Mouse (Mus musculus) kidney, embryonic 15.5 days (tissue): ENCODE data around the gene Sppl2b. TPM values are rescaled to one million over a fixed set of nuclear protein-coding genes. Genes with fewer than 3 reads are reported as not detected.

Experiments used
- ATAC-seq: fragments of 200-750 bp; cut with Nextera tagmentation; replicated peaks from 2 replicates; pipeline ENCODE4 v1.8.0; 2017; ENCODE audit warnings: moderate TSS enrichment; ENCODE audit not compliant: low FRiP score
- H3K27ac ChIP-seq: fragments of 300-500 bp; sonication (generic); 2 replicates; pipeline ENCODE4 v1.5.1; 2015; ENCODE audit warnings: mild to moderate bottlenecking, inconsistent platforms
- H3K27me3 ChIP-seq: fragments of 300-500 bp; sonication (generic); 2 replicates; pipeline ENCODE4 v1.6.1; 2015; ENCODE audit warnings: inconsistent platforms
- H3K36me3 ChIP-seq: fragments of 300-500 bp; sonication (generic); 2 replicates; pipeline ENCODE4 v1.6.1; 2015; ENCODE audit warnings: inconsistent platforms
- H3K4me1 ChIP-seq: fragments of 300-500 bp; sonication (generic); 2 replicates; pipeline ENCODE4 v1.6.1; 2015; ENCODE audit warnings: inconsistent platforms
- H3K4me2 ChIP-seq: fragments of 300-500 bp; sonication (generic); 2 replicates; pipeline ENCODE4 v1.6.1; 2015; ENCODE audit warnings: moderate library complexity, mild to moderate bottlenecking, inconsistent platforms
- H3K4me3 ChIP-seq: fragments of 300-500 bp; sonication (generic); replicated peaks from 2 replicates; pipeline ENCODE4 v1.5.1; 2015; ENCODE audit warnings: mild to moderate bottlenecking, inconsistent platforms
- H3K9ac ChIP-seq: fragments of 300-500 bp; sonication (generic); 2 replicates; pipeline ENCODE4 v1.6.1; 2015; ENCODE audit warnings: mild to moderate bottlenecking, inconsistent platforms
- H3K9me3 ChIP-seq: fragments of 300-500 bp; sonication (generic); replicated peaks from 2 replicates; pipeline ENCODE4 v1.6.1; 2016; ENCODE audit warnings: inconsistent platforms
- WGBS: fragments of 180-500 bp; shearing (Covaris S2); methylation state at CpG from one replicate; pipeline ENCODE4 v1.1.7; 2015; ENCODE audit warnings: mixed read lengths; 5-methylcytosine and 5-hydroxymethylcytosine counted together
- polyA plus RNA-seq: library from polyadenylated mRNA; unstranded; fragments of >200 nt; fragmentation: Nextera tagmentation; extraction: Ambion mirVana; gene quantifications from 2 replicates; pipeline ENCODE4 v1.2.1, GENCODE M21; 2015

Sppl2b gene
- polyA plus RNA-seq, 1 experiment from 2014 or later = 48.1 TPM

DNA sequence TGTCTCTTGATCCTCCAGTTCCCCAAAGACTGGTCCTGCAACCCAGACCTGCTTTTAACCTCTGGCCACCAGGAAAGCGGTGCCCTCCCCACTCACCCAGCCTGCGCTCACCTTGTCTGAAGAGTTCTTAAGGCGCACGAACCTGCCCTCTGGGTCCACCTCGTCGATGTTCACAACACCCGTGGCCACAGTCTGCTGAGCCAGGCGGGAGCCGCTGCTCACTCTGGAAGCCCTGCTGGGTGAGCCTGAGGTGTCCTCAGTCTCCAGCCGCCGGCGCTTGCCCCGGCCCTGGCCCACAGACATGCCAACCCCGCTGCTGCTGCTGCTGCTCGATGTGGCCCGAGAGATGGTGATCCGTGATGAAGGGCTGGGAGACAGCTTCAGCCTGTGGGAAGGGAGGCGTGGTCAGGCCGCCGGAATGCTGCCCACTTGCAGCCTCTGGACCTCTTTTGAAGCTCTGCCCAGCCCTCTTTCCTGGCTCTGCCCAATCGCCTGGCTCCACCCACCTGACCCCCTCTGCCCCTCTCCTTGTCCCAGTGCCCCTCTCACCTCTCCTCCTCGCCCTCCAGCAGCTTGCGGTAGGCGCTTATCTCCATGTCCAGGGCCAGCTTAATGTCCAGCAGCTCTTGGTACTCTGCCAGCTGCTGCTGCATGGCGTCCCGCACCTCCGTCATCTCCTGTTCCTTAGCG, 49.1 kb downstream of the Sppl2b start:
- no peak overlapping the region for H3K4me3 ChIP-seq
- no peak overlapping the region for H3K9ac ChIP-seq
- ATAC-seq = no peak
- WGBS = 85% methylated on average over 28 of the region's 28 CpGs
- peaks cover 76% of the 10 kb centered on the region for H3K36me3 ChIP-seq
- H3K4me2 ChIP-seq = no peak overlapping the region
- H3K9me3 ChIP-seq = no peaks in the 10 kb centered on the region
- no peak overlapping the region for H3K27ac ChIP-seq
- peaks cover 17% of the 10 kb centered on the region for H3K4me1 ChIP-seq
- H3K27me3 ChIP-seq = no peaks in the 10 kb centered on the region

DNA sequence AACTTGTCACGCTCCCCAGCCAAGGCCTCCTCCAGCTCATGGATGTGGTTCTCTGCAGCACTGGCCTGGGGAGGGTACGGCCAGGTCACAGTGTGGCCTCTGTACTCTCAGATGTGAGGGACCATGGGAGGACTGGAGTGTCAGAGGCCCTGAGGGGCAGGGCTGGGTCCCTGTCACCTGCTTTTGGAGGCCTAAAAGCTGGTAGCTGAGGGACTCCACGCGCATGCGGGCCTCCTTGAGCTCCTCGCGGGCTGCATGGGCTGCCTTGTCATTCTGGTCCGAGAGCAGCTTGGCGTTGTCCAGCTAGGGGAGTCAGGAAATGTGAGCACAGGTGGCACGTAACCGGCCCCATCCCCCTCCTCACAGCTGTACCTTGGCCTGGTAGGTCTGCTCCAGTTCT, 49.6 kb downstream of the Sppl2b start:
- H3K27me3 ChIP-seq = no peaks in the 10 kb centered on the region
- ATAC-seq = no peak
- H3K4me3 ChIP-seq = no peak overlapping the region
- peaks cover 12% of the 10 kb centered on the region for H3K4me1 ChIP-seq
- H3K9ac ChIP-seq = no peak overlapping the region
- no peak overlapping the region for H3K4me2 ChIP-seq
- WGBS = 90% methylated on average over 11 of the region's 11 CpGs
- no peak overlapping the region for H3K27ac ChIP-seq
- H3K36me3 ChIP-seq = peaks cover 80% of the 10 kb centered on the region
- no peaks in the 10 kb centered on the region for H3K9me3 ChIP-seq

GRCm38 (mm10) chr10:80909375-80910162, 54.5 kb downstream of the Sppl2b start:
- Histone ChIP-seq H3K4me3 (no peak overlapping the region), H3K9ac (no peak overlapping the region), H3K36me3 (peaks cover 93% of the 10 kb centered on the region), H3K4me2 (no peak overlapping the region), H3K4me1 (no peaks in the 10 kb centered on the region), H3K27me3 (no peaks in the 10 kb centered on the region), H3K9me3 (no peaks in the 10 kb centered on the region), H3K27ac (no peak overlapping the region)
- ATAC-seq = no peak
- WGBS = 94% methylated on average over 22 of the region's 22 CpGs

DNA sequence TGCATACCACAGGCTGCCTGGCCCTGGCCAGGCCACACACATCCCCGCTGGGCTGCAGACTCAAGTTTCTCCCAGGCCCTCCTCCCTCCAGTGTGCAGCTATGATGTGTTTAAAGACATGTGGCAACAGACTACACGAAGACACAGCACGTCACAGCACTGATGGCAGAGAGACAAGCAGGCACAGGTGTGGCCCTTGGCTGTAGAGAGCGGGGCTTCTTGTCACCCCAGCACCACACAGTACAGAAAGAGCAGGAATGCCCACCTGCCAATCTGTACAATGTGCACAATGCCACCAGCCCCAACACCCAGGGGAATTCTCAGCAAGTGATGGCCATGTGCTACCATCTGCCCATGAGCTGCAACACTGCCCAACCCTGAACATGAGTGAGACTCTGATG, 56.3 kb downstream of the Sppl2b start:
- Histone ChIP-seq H3K4me2 (no peak overlapping the region), H3K4me3 (no peak overlapping the region), H3K9ac (no peak overlapping the region), H3K27ac (no peak overlapping the region), H3K36me3 (peaks cover 85% of the 10 kb centered on the region), H3K27me3 (no peaks in the 10 kb centered on the region), H3K4me1 (peaks cover 5% of the 10 kb centered on the region), H3K9me3 (no peaks in the 10 kb centered on the region)
- 96% methylated on average over 4 of the region's 4 CpGs for WGBS
- ATAC-seq = no peak

DNA sequence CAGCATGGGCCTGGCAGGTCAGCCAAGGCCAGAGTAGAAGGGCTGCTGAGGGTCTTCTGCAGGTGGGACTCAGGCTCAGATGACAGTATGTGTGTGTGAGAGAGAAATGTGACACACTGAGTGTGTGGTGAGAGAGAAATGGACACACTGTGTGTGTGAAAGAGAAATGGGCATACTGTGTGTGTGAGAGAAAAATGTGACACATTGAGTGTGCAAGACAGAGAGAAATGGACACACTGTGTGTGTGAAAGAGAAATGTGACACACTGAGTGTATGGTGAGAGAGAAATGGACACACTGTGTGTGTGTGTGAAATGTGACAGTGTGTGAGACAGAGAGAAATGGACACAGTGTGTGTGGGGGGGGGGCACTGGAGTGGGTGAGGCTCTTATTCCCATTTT, 56.8 kb downstream of the Sppl2b start:
- Histone ChIP-seq H3K9ac (no peak overlapping the region), H3K4me2 (no peak overlapping the region), H3K27ac (no peak overlapping the region), H3K36me3 (peaks cover 83% of the 10 kb centered on the region), H3K4me3 (no peak overlapping the region), H3K27me3 (no peaks in the 10 kb centered on the region), H3K4me1 (peaks cover 10% of the 10 kb centered on the region), H3K9me3 (no peaks in the 10 kb centered on the region)
- ATAC-seq = no peak

- H3K27ac ChIP-seq = no peak overlapping the region
- no peaks in the 10 kb centered on the region for H3K27me3 ChIP-seq
- no peak for ATAC-seq
- no peak overlapping the region for H3K4me2 ChIP-seq
- H3K36me3 ChIP-seq = peaks cover 68% of the 10 kb centered on the region
- no peaks in the 10 kb centered on the region for H3K9me3 ChIP-seq
- no peak overlapping the region for H3K4me3 ChIP-seq
- 78% methylated on average over 7 of the region's 8 CpGs for whole genome bisulfite sequencing
- no peak overlapping the region for H3K9ac ChIP-seq
- H3K4me1 ChIP-seq = peaks cover 20% of the 10 kb centered on the region
These were observed 58.4 kb downstream of the Sppl2b start for GRCm38 (mm10) chr10:80913364-80914011.

GRCm38 (mm10) chr10:80914253-80914656, 59.2 kb downstream of the Sppl2b start:
- ATAC-seq = no peak
- Histone ChIP-seq H3K9ac (no peak overlapping the region), H3K27ac (no peak overlapping the region), H3K4me1 (peaks cover 22% of the 10 kb centered on the region), H3K4me2 (no peak overlapping the region), H3K9me3 (no peaks in the 10 kb centered on the region), H3K27me3 (no peaks in the 10 kb centered on the region), H3K4me3 (no peak overlapping the region), H3K36me3 (peaks cover 60% of the 10 kb centered on the region)
- WGBS = 91% methylated on average over 5 of the region's 5 CpGs

GRCm38 (mm10) chr10:80915260-80915659, 60.2 kb downstream of the Sppl2b start:
- no peak for ATAC-seq
- 73% methylated on average over 2 of the region's 2 CpGs for WGBS

DNA sequence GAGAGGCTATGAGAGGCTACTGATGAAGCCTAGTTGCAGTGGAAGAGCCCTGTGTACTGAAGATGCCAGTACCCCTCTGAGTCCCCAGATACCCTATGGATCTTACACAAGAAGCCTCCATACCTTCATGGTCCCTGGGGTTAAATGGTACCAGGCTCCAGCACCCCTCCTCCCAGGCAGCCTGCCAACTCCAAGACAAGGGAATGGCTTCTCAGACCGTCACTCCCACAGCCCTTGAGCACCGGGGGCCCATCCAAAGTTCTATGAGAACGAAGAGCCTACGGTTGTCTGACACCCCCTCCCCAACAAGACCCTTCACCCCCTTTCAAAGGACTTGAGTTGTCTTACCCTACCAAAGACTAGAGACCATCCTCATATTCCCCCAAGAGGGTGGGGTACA, 60.7 kb downstream of the Sppl2b start:
- H3K27ac ChIP-seq = no peak overlapping the region
- H3K27me3 ChIP-seq = no peaks in the 10 kb centered on the region
- H3K36me3 ChIP-seq = peaks cover 45% of the 10 kb centered on the region
- ATAC-seq = no peak
- H3K9ac ChIP-seq = no peak overlapping the region
- H3K4me2 ChIP-seq = no peak overlapping the region
- H3K4me3 ChIP-seq = no peak overlapping the region
- 78% methylated on average over 4 of the region's 4 CpGs for WGBS
- no peaks in the 10 kb centered on the region for H3K9me3 ChIP-seq
- H3K4me1 ChIP-seq = peaks cover 22% of the 10 kb centered on the region

More at GRCm38 (mm10) chr10:80915260-80915659, 60.2 kb downstream of the Sppl2b start:
- H3K4me1 ChIP-seq = peaks cover 22% of the 10 kb centered on the region
- no peak overlapping the region for H3K9ac ChIP-seq
- no peak overlapping the region for H3K4me2 ChIP-seq
- H3K4me3 ChIP-seq = no peak overlapping the region
- no peaks in the 10 kb centered on the region for H3K27me3 ChIP-seq
- peaks cover 50% of the 10 kb centered on the region for H3K36me3 ChIP-seq
- H3K9me3 ChIP-seq = no peaks in the 10 kb centered on the region
- no peak overlapping the region for H3K27ac ChIP-seq

DNA sequence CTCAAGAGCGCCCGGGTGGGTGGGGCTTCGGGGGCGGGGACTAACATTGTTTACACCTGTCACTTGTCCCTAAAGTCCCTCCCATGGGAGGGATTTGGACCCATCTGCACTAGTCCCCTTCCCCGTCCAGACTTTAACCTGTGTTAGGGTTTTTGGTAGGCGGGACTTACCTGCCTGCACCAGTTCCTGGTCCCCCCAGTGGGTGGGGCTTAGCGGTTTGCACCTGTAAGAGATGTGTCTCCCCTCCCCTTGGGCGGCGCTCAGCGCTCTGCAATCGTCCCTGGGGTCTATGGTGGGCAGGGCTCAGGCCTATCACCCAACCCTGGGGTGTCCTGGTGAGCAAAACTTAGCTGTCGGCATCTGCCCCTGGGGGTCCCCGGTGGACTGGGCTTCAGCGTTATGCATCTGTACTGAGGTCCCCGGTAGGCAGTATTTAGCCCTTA, 62.3 kb downstream of the Sppl2b start:
- Histone ChIP-seq H3K4me1 (peaks cover 30% of the 10 kb centered on the region), H3K27ac (peak overlapping the region; percentile 80), H3K36me3 (peaks cover 29% of the 10 kb centered on the region), H3K4me3 (peak overlapping the region; percentile 86), H3K27me3 (no peaks in the 10 kb centered on the region; the same call in 1 of the 2 replicates), H3K4me2 (peak overlapping the region; percentile 88), H3K9ac (peak overlapping the region; percentile 83), H3K9me3 (no peaks in the 10 kb centered on the region)
- ATAC-seq = peak; percentile 55
- WGBS = 2% methylated on average over 15 of the region's 15 CpGs

DNA sequence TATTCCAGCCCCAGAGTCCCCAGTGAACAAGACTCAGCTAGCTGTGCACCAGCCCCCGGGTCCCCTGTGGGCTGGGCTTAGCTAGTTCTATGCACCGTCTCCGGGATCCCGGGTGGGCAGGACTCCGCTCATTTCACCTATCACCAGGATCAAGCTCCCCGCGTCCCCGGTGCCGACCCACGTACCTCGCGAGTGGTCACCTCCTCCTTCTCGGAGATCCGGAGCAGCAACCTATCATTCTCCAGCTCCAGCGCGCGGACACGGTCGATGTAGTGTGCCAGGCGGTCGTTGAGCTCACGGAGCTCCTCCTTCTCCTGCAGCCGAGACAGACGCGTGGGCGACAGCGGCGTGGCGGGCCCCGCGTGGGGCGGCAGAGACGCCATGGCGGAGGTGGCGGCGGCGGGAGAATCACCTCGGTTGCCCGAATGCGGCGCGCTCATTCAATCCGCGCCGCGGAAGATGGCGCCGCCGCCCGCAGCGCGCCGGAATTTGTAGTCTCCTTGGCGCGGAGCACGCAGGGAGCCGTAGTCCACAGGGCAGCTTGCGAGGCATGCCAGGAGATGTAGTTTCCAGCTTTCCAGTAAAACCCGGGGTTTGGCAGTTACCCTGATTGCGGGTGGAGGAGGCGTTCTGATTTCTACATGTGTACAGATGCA, 62.8 kb downstream of the Sppl2b start, which contains the start of gene Lmnb2:
Lmnb2 (minus strand) TSS at position 467 of the 656 bp plus-strand sequence.
- H3K4me3 ChIP-seq = peak within 1 kb of the TSS; percentile 86
- H3K9ac ChIP-seq = peak within 1 kb of the TSS; percentile 83
- H3K27me3 ChIP-seq = no peaks in the 10 kb centered on the region; the same call in 1 of the 2 replicates
- ATAC-seq = peak; percentile 43
- H3K9me3 ChIP-seq = no peaks in the 10 kb centered on the region
- H3K4me2 ChIP-seq = peak within 1 kb of the TSS; percentile 88
- H3K36me3 ChIP-seq = peaks cover 24% of the 10 kb centered on the region
- under 1% methylated on average over 59 of the region's 61 CpGs for WGBS
- H3K27ac ChIP-seq = peak within 1 kb of the TSS; percentile 80
- peaks cover 36% of the 10 kb centered on the region for H3K4me1 ChIP-seq
